Mouse (Mus musculus) subcutaneous adipose tissue, adult 2 months (tissue): ENCODE data around the gene Hbp1. TPM values are rescaled to one million over a fixed set of nuclear protein-coding genes. Genes with fewer than 3 reads are reported as not detected.

ENCODE experiments used
- polyA plus RNA-seq: library from polyadenylated mRNA; depleted of rRNA; stranded (reverse); fragments of >200 nt; gene quantifications from 2 replicates; pipeline ENCODE4 v1.2.3, GENCODE M21; 2012; ENCODE audit warnings: low replicate concordance; rRNA removed

Gene Hbp1
- polyA plus RNA-seq = 88.9 and 109 TPM in 2 replicates

GRCm38 (mm10) chr12:31949759-31950658 is at the start of gene Hbp1:
Gene Hbp1, minus strand, starts transcription at chr12:31950535.

Other genes with a start within 250 kb of the Hbp1 start
- gene Gpr22, start 236.6 kb downstream of the Hbp1 start, polyA plus RNA-seq = not detected in 2 replicates
- gene Prkar2b, start 110.8 kb upstream of the Hbp1 start, polyA plus RNA-seq = 44.1 and 112 TPM in 2 replicates